Mouse (Mus musculus) large intestine, adult 2 months (tissue): ENCODE data around the gene Gm21974. TPM values are rescaled to one million over a fixed set of nuclear protein-coding genes. Genes with fewer than 3 reads are reported as not detected.
"Not testable (repeated sequence)": the region's sequence is repeated elsewhere in the genome, so short reads cannot be mapped to it uniquely, and the experiment has no call there.

Experiments
- DNase-seq: peaks from one replicate; pipeline ENCODE4 v3.0.0-alpha.2; 2012; ENCODE audit warnings: low read depth, low spot score
- WGBS: fragments of 180-500 bp; shearing (Covaris S2); methylation state at CpG from one replicate; pipeline ENCODE4 v1.1.7; 2018; 5-methylcytosine and 5-hydroxymethylcytosine counted together
- polyA plus RNA-seq: library from polyadenylated mRNA; depleted of rRNA; stranded (reverse); fragments of >200 nt; gene quantifications from 2 replicates; pipeline ENCODE4 v1.2.3, GENCODE M21; 2012; rRNA removed

Gene Gm21974
- polyA plus RNA-seq, 1 experiment: not detected

GRCm38 (mm10) chr7:127840031-127840430 is 55.2 kb downstream of the Gm21974 start:
- DNase-seq: not testable (repeated sequence)

GRCm38 (mm10) chr7:127837878-127838277 is 57.4 kb downstream of the Gm21974 start:
- not testable (repeated sequence) for DNase-seq
- WGBS: 85% methylated on average over 4 of the region's 4 CpGs

More at GRCm38 (mm10) chr7:127840031-127840430, 55.2 kb downstream of the Gm21974 start:
- WGBS: 96% methylated on average over 2 of the region's 2 CpGs

GRCm38 (mm10) chr7:127837473-127837872 is 57.8 kb downstream of the Gm21974 start:
- WGBS: 87% methylated on average over 5 of the region's 5 CpGs
- no peak for DNase-seq

Other genes starting within 250 kb of the Gm21974 start
- 17.5 and 21.2 TPM in 2 replicates for gene Bcl7c, start 186.5 kb downstream of the Gm21974 start, polyA plus RNA-seq
- gene Ctf1, start 182.7 kb downstream of the Gm21974 start, polyA plus RNA-seq: 3.0 and 3.4 TPM in 2 replicates
- not detected in 2 replicates for gene Ctf2, start 163.3 kb downstream of the Gm21974 start, polyA plus RNA-seq
- gene Fbxl19, start 150.9 kb downstream of the Gm21974 start, polyA plus RNA-seq: 28.6 and 34.4 TPM in 2 replicates
- 15.7 and 20.5 TPM in 2 replicates for gene Orai3, start 125.6 kb downstream of the Gm21974 start, polyA plus RNA-seq
- 6.7 and 6.8 TPM in 2 replicates for gene Setd1a, start 118.8 kb downstream of the Gm21974 start, polyA plus RNA-seq
- not detected in 2 replicates for gene Gm49388, start 109.8 kb downstream of the Gm21974 start, polyA plus RNA-seq
- gene Hsd3b7, start 94.8 kb downstream of the Gm21974 start, polyA plus RNA-seq: 55.9 and 69.1 TPM in 2 replicates
- 64.0 and 81.2 TPM in 2 replicates for gene Stx4a, start 71.2 kb downstream of the Gm21974 start, polyA plus RNA-seq
- 1.7 and 3.1 TPM in 2 replicates for gene Stx1b, start 70.9 kb downstream of the Gm21974 start, polyA plus RNA-seq
- gene Zfp646, start 19.2 kb downstream of the Gm21974 start, polyA plus RNA-seq: 12.8 and 19.5 TPM in 2 replicates
- 5.4 and 5.9 TPM in 2 replicates for gene Zfp668, start 18.6 kb downstream of the Gm21974 start, polyA plus RNA-seq
- gene Prss53, start 4.5 kb downstream of the Gm21974 start, polyA plus RNA-seq: 0.80 and 1.1 TPM in 2 replicates
- gene Vkorc1, start 163 bp upstream of the Gm21974 start, polyA plus RNA-seq: 69.3 and 83.9 TPM in 2 replicates
- gene Bckdk, start 8.6 kb upstream of the Gm21974 start, polyA plus RNA-seq: 82.2 and 87.5 TPM in 2 replicates
- 14.2 and 14.8 TPM in 2 replicates for gene Kat8, start 17.1 kb upstream of the Gm21974 start, polyA plus RNA-seq
- gene Prss8, start 34.6 kb upstream of the Gm21974 start, polyA plus RNA-seq: 33.4 and 34.9 TPM in 2 replicates
- 3.2 and 4.4 TPM in 2 replicates for gene Prss36, start 51.3 kb upstream of the Gm21974 start, polyA plus RNA-seq
- 187 and 218 TPM in 2 replicates for gene Fus, start 72.0 kb upstream of the Gm21974 start, polyA plus RNA-seq
- 928 and 1,122 TPM in 2 replicates for gene Pycard, start 98.4 kb upstream of the Gm21974 start, polyA plus RNA-seq
- gene Trim72, start 108.5 kb upstream of the Gm21974 start, polyA plus RNA-seq: 6.8 and 9.8 TPM in 2 replicates
- 10.1 and 14.0 TPM in 2 replicates for gene Itgam, start 167.2 kb upstream of the Gm21974 start, polyA plus RNA-seq
- gene Gm49368, start 167.2 kb upstream of the Gm21974 start, polyA plus RNA-seq: 0.02 and 0.04 TPM in 2 replicates
- gene Itgax, start 234.1 kb upstream of the Gm21974 start, polyA plus RNA-seq: 6.7 and 13.6 TPM in 2 replicates